ENCODE assay signal across 7 mouse cellular contexts in genomic region chr11:53486822-53487594, GRCm38 (mm10). TPM values are rescaled to one million over a fixed set of nuclear protein-coding genes. Genes with fewer than 3 reads are reported as not detected.
DNase-seq lines count a peak whose midpoint lies in the region; ATAC-seq and TF ChIP-seq lines count a peak whose summit lies in the region.

No protein-coding gene starts in this region.

- H3K36me3 ChIP-seq in testis, adult 2 months (ENCODE audit: control insufficient read depth, insufficient read depth, low read length): no peaks in the 10 kb centered on the region
- no peaks in the 10 kb centered on the region for H3K36me3 ChIP-seq in intestine, embryonic 15.5 days
- H3K36me3 ChIP-seq in liver, embryonic 16.5 days (ENCODE audit: control insufficient read depth, insufficient read depth): no peaks in the 10 kb centered on the region
- no peaks in the 10 kb centered on the region for H3K36me3 ChIP-seq in stomach, embryonic 16.5 days (ENCODE audit: control insufficient read depth, insufficient read depth, low read length)

- no peaks in the 10 kb centered on the region for H3K9me3 ChIP-seq in intestine, embryonic 15.5 days
- no peaks in the 10 kb centered on the region for H3K9me3 ChIP-seq in liver, embryonic 16.5 days (replicated peaks; ENCODE audit: control insufficient read depth, low read length)
- H3K9me3 ChIP-seq in stomach, embryonic 16.5 days (replicated peaks; ENCODE audit: control insufficient read depth, low read length): no peaks in the 10 kb centered on the region

- no peak overlapping the region for H3K27ac ChIP-seq in testis, adult 2 months (ENCODE audit: control insufficient read depth, insufficient read depth, low read depth, low read length)
- H3K27ac ChIP-seq in cortical plate, adult 2 months (ENCODE audit: insufficient read depth, low read length): no peak overlapping the region
- H3K27ac ChIP-seq in intestine, embryonic 15.5 days: no peak overlapping the region
- H3K27ac ChIP-seq in liver, embryonic 16.5 days (ENCODE audit: low read length): no peak overlapping the region
- H3K27ac ChIP-seq in stomach, embryonic 16.5 days (ENCODE audit: low read length): no peak overlapping the region

- WGBS in intestine, embryonic 15.5 days: 10% methylated on average over 27 of the region's 27 CpGs
- WGBS in liver, embryonic 16.5 days (ENCODE audit: insufficient replicate concordance): 12% methylated on average over 27 of the region's 27 CpGs
- WGBS in stomach, embryonic 16.5 days: 8% methylated on average over 27 of the region's 27 CpGs

- H3K4me3 ChIP-seq in testis, adult 2 months (ENCODE audit: control insufficient read depth, low read depth, low read length): peak overlapping the region; percentile 19
- peak overlapping the region; percentile 27 for H3K4me3 ChIP-seq in cortical plate, adult 2 months (ENCODE audit: insufficient read depth, low read length)
- H3K4me3 ChIP-seq in intestine, embryonic 15.5 days (replicated peaks): peak overlapping the region; percentile 23
- H3K4me3 ChIP-seq in liver, embryonic 16.5 days (ENCODE audit: low read depth, low read length): peak overlapping the region; percentile 4; the same call in 1 of the 2 replicates
- peak overlapping the region; percentile 15 for H3K4me3 ChIP-seq in stomach, embryonic 16.5 days (replicated peaks; ENCODE audit: low read length)

- ATAC-seq in intestine, embryonic 15.5 days: peak; percentile 73
- no peak for ATAC-seq in liver, embryonic 16.5 days (ENCODE audit: low read depth)
- ATAC-seq in stomach, embryonic 16.5 days (ENCODE audit: insufficient read depth, low FRiP score): peak; percentile 75; the same call in 1 of the 2 replicates

- TF ChIP-seq CTCF in testis, adult 2 months (IDR thresholded peaks at IDR 0.05; ENCODE audit: control insufficient read depth, insufficient read depth, insufficient replicate concordance, low read depth, low read length): no peak
- no peak for TF ChIP-seq CTCF in cortical plate, adult 2 months (IDR thresholded peaks at IDR 0.05; ENCODE audit: extremely low read depth, insufficient read depth, low read length)

- H3K4me2 ChIP-seq in intestine, embryonic 15.5 days (replicated peaks): peak overlapping the region; percentile 60
- peak overlapping the region; percentile 32 for H3K4me2 ChIP-seq in liver, embryonic 16.5 days (ENCODE audit: low read depth, low read length)
- peak overlapping the region; percentile 29 for H3K4me2 ChIP-seq in stomach, embryonic 16.5 days (ENCODE audit: low read depth, low read length)

- no peak for DNase-seq in testis, postnatal 14 days (ENCODE audit: low spot score)
- no peak for DNase-seq in left cerebral cortex, adult 11 months (ENCODE audit: low spot score)

- H3K9ac ChIP-seq in intestine, embryonic 15.5 days: no peak overlapping the region
- 0 out of 2 replicates have a peak overlapping the region, but pooled peaks have one; percentile 5 for H3K9ac ChIP-seq in liver, embryonic 16.5 days (ENCODE audit: low read depth, low read length)
- H3K9ac ChIP-seq in stomach, embryonic 16.5 days (ENCODE audit: low read length): no peak overlapping the region; the same call in 1 of the 2 replicates

- no peaks in the 10 kb centered on the region; the same call in 1 of the 2 replicates for H3K4me1 ChIP-seq in testis, adult 2 months (ENCODE audit: control insufficient read depth, insufficient read depth, low read length)
- H3K4me1 ChIP-seq in cortical plate, adult 2 months (ENCODE audit: control insufficient read depth, insufficient read depth, low read length): no peaks in the 10 kb centered on the region
- peaks cover 13% of the 10 kb centered on the region for H3K4me1 ChIP-seq in intestine, embryonic 15.5 days (replicated peaks)
- H3K4me1 ChIP-seq in liver, embryonic 16.5 days (ENCODE audit: control insufficient read depth, low read depth, low read length): peaks cover 37% of the 10 kb centered on the region
- H3K4me1 ChIP-seq in stomach, embryonic 16.5 days (ENCODE audit: control insufficient read depth, insufficient read depth, low read length): peaks cover 6% of the 10 kb centered on the region; the same call in 1 of the 2 replicates

- no peak for TF ChIP-seq POLR2A in testis, adult 2 months (IDR thresholded peaks at IDR 0.05; ENCODE audit: control insufficient read depth, low read depth, low read length)
- peak; percentile 47; the same call in 1 of the 2 replicates for TF ChIP-seq POLR2A in cortical plate, adult 2 months (IDR thresholded peaks at IDR 0.05; ENCODE audit: extremely low read depth, insufficient read depth, low read length)

- no peaks in the 10 kb centered on the region for H3K27me3 ChIP-seq in testis, adult 2 months (ENCODE audit: control insufficient read depth, insufficient read depth, low read length)
- 0 out of 2 replicates have a peak, but pooled peaks cover 8% of the 10 kb centered on the region for H3K27me3 ChIP-seq in intestine, embryonic 15.5 days (replicated peaks)
- peaks cover 18% of the 10 kb centered on the region for H3K27me3 ChIP-seq in liver, embryonic 16.5 days (ENCODE audit: control insufficient read depth, insufficient read depth, low read depth, low read length)
- H3K27me3 ChIP-seq in stomach, embryonic 16.5 days (ENCODE audit: control insufficient read depth, insufficient read depth, low read length): 0 out of 2 replicates have a peak, but pooled peaks cover 2% of the 10 kb centered on the region

RNA-seq across cellular contexts. Expression of gene Sowaha, which starts 6.9 kb away (rescaled TPM):
- polyA plus RNA-seq in testis, adult 2 months (2012; rRNA removed): 0.10 and 0.13 TPM in 2 replicates
- polyA plus RNA-seq in cortical plate, adult 2 months (2012; rRNA removed): 54.0 and 56.1 TPM in 2 replicates
- polyA plus RNA-seq in intestine, embryonic 15.5 days (2015; fragmentation: Nextera tagmentation; extraction: Ambion mirVana): 0.56 and 0.57 TPM in 2 replicates
- polyA plus RNA-seq in liver, embryonic 16.5 days (2015; fragmentation: Nextera tagmentation; extraction: Ambion mirVana): 13.5 and 15.9 TPM in 2 replicates
- 0.46 and 0.58 TPM in 2 replicates for polyA plus RNA-seq in stomach, embryonic 16.5 days (2015; fragmentation: Nextera tagmentation; extraction: Ambion mirVana)

RNA-seq across cellular contexts. Expression of gene Gm9945, which starts 7.0 kb away (rescaled TPM):
- not detected in 2 replicates for polyA plus RNA-seq in testis, adult 2 months (2012; rRNA removed)
- 0.48 and 0.81 TPM in 2 replicates for polyA plus RNA-seq in cortical plate, adult 2 months (2012; rRNA removed)
- polyA plus RNA-seq in intestine, embryonic 15.5 days (2015; fragmentation: Nextera tagmentation; extraction: Ambion mirVana): not detected in 2 replicates
- 0.49 and 0.64 TPM in 2 replicates for polyA plus RNA-seq in liver, embryonic 16.5 days (2015; fragmentation: Nextera tagmentation; extraction: Ambion mirVana)
- not detected in 2 replicates for polyA plus RNA-seq in stomach, embryonic 16.5 days (2015; fragmentation: Nextera tagmentation; extraction: Ambion mirVana)

RNA-seq across cellular contexts. Expression of gene Gm9837, which starts 16.7 kb away (rescaled TPM):
- polyA plus RNA-seq in testis, adult 2 months (2012; rRNA removed): 11.1 and 13.4 TPM in 2 replicates
- polyA plus RNA-seq in cortical plate, adult 2 months (2012; rRNA removed): not detected in 2 replicates
- polyA plus RNA-seq in intestine, embryonic 15.5 days (2015; fragmentation: Nextera tagmentation; extraction: Ambion mirVana): not detected in 2 replicates
- polyA plus RNA-seq in liver, embryonic 16.5 days (2015; fragmentation: Nextera tagmentation; extraction: Ambion mirVana): not detected in 2 replicates
- polyA plus RNA-seq in stomach, embryonic 16.5 days (2015; fragmentation: Nextera tagmentation; extraction: Ambion mirVana): not detected in 2 replicates

RNA-seq across cellular contexts. Expression of gene Shroom1, which starts 30.0 kb away (rescaled TPM):
- 0.41 and 1.1 TPM in 2 replicates for polyA plus RNA-seq in testis, adult 2 months (2012; rRNA removed)
- polyA plus RNA-seq in cortical plate, adult 2 months (2012; rRNA removed): 6.5 and 6.8 TPM in 2 replicates
- polyA plus RNA-seq in intestine, embryonic 15.5 days (2015; fragmentation: Nextera tagmentation; extraction: Ambion mirVana): 1.3 and 1.5 TPM in 2 replicates
- 3.1 and 4.1 TPM in 2 replicates for polyA plus RNA-seq in liver, embryonic 16.5 days (2015; fragmentation: Nextera tagmentation; extraction: Ambion mirVana)
- polyA plus RNA-seq in stomach, embryonic 16.5 days (2015; fragmentation: Nextera tagmentation; extraction: Ambion mirVana): 1.8 TPM in 2 replicates

RNA-seq across cellular contexts. Expression of gene Gm10447, which starts 30.1 kb away (rescaled TPM):
- 0.05 and 0.11 TPM in 2 replicates for polyA plus RNA-seq in testis, adult 2 months (2012; rRNA removed)
- 0.04 and 0.10 TPM in 2 replicates for polyA plus RNA-seq in cortical plate, adult 2 months (2012; rRNA removed)
- 0.10 TPM in 1 of 2 replicates, not detected in the other for polyA plus RNA-seq in intestine, embryonic 15.5 days (2015; fragmentation: Nextera tagmentation; extraction: Ambion mirVana)
- 0.18 and 0.22 TPM in 2 replicates for polyA plus RNA-seq in liver, embryonic 16.5 days (2015; fragmentation: Nextera tagmentation; extraction: Ambion mirVana)
- 0.10 TPM in 2 replicates for polyA plus RNA-seq in stomach, embryonic 16.5 days (2015; fragmentation: Nextera tagmentation; extraction: Ambion mirVana)

Comparison
In these comparisons a context has a peak if more than half of its experiments do, and no peak if none do; other contexts are left out.
1. RNA of gene Gm9837, which starts 16.7 kb away (polyA plus RNA-seq): 11.1 to 13.4 TPM in testis, adult 2 months; not detected in liver, embryonic 16.5 days, not detected in cortical plate, adult 2 months, not detected in intestine, embryonic 15.5 days and not detected in stomach, embryonic 16.5 days; every median in the first group is over 10 times any median in the second.
2. Peak in every context shown above with its lines, with median percentiles within 50 percentile points of each other: H3K4me3 ChIP-seq and H3K4me2 ChIP-seq.